Mouse (Mus musculus) liver, embryonic 13.5 days (tissue): ENCODE measurements around the gene Htr5a. TPM values are rescaled to one million over a fixed set of nuclear protein-coding genes. Genes with fewer than 3 reads are reported as not detected.

Source experiments
- ATAC-seq: fragments of 200-750 bp; cut with Nextera tagmentation; 2 replicates; pipeline ENCODE4 v1.8.0; 2017; ENCODE audit warnings: low read depth, mild to moderate bottlenecking, moderate number of reproducible peaks, moderate library complexity
- DNase-seq: peaks from one replicate; pipeline ENCODE4 v3.0.0; 2022
- H3K27ac ChIP-seq: fragments of 300-500 bp; sonication (generic); 2 replicates; pipeline ENCODE4 v1.5.1; 2015; ENCODE audit warnings: moderate library complexity, mild to moderate bottlenecking, inconsistent platforms
- H3K27me3 ChIP-seq: fragments of 300-500 bp; sonication (generic); 2 replicates; pipeline ENCODE4 v1.6.1; 2015; ENCODE audit warnings: mild to moderate bottlenecking, inconsistent platforms
- H3K36me3 ChIP-seq: fragments of 300-500 bp; sonication (generic); 2 replicates; pipeline ENCODE4 v1.6.1; 2015; ENCODE audit warnings: mild to moderate bottlenecking, inconsistent platforms
- H3K4me1 ChIP-seq: fragments of 300-500 bp; sonication (generic); replicated peaks from 2 replicates; pipeline ENCODE4 v1.6.1; 2015; ENCODE audit warnings: inconsistent platforms
- H3K4me2 ChIP-seq: fragments of 300-500 bp; sonication (generic); 2 replicates; pipeline ENCODE4 v1.6.1; 2015; ENCODE audit warnings: inconsistent platforms, mild to moderate bottlenecking, moderate library complexity
- H3K4me3 ChIP-seq: fragments of 300-500 bp; sonication (generic); replicated peaks from 2 replicates; pipeline ENCODE4 v1.5.1; 2015; ENCODE audit warnings: mild to moderate bottlenecking, inconsistent platforms
- H3K9ac ChIP-seq: fragments of 300-500 bp; sonication (generic); 2 replicates; pipeline ENCODE4 v1.6.1; 2015; ENCODE audit warnings: mild to moderate bottlenecking, inconsistent platforms
- H3K9me3 ChIP-seq: fragments of 300-500 bp; sonication (generic); replicated peaks from 2 replicates; pipeline ENCODE4 v1.6.1; 2016; ENCODE audit warnings: inconsistent platforms
- WGBS: fragments of 180-500 bp; shearing (Covaris S2); methylation state at CpG from one replicate; pipeline ENCODE4 v1.1.7; 2015; ENCODE audit not compliant: insufficient replicate concordance; 5-methylcytosine and 5-hydroxymethylcytosine counted together
- polyA plus RNA-seq: library from polyadenylated mRNA; unstranded; fragments of >200 nt; fragmentation: Nextera tagmentation; extraction: Ambion mirVana; gene quantifications from 2 replicates; pipeline ENCODE4 v1.2.1, GENCODE M21; 2015

Htr5a gene
- not detected in 2 replicates for polyA plus RNA-seq

- DNase-seq (no peak), ATAC-seq (no peak)
- no peak within 1 kb of the TSS for H3K4me3 ChIP-seq
- H3K9me3 ChIP-seq = no peaks in the 10 kb centered on the region
- H3K27me3 ChIP-seq = peaks cover 31% of the 10 kb centered on the region
- H3K4me1 ChIP-seq = no peaks in the 10 kb centered on the region
- H3K36me3 ChIP-seq = no peaks in the 10 kb centered on the region
- 5% methylated on average over 25 of the region's 25 CpGs for WGBS
- H3K27ac ChIP-seq = no peak within 1 kb of the TSS
- no peak within 1 kb of the TSS for H3K9ac ChIP-seq
- H3K4me2 ChIP-seq = no peak within 1 kb of the TSS
Observed at GRCm38 (mm10) chr5:27841701-27842295, at the start of gene Htr5a. Gene Htr5a, plus strand, starts transcription at chr5:27842149.

- Histone ChIP-seq H3K4me2 (peak overlapping the region; percentile 84), H3K36me3 (peaks cover 28% of the 10 kb centered on the region), H3K4me1 (peaks cover 32% of the 10 kb centered on the region), H3K9me3 (no peaks in the 10 kb centered on the region), H3K27me3 (0 out of 2 replicates have a peak, but pooled peaks cover 3% of the 10 kb centered on the region), H3K9ac (peak overlapping the region; percentile 99), H3K4me3 (peak overlapping the region; percentile 96), H3K27ac (peak overlapping the region; percentile 84)
- DNase-seq (no peak), ATAC-seq (no peak)
- 8% methylated on average over 8 of the region's 8 CpGs for WGBS
Observed at GRCm38 (mm10) chr5:27792173-27792470, 49.8 kb upstream of the Htr5a start.

GRCm38 (mm10) chr5:27792531-27793205 is 49.3 kb upstream of the Htr5a start:
- Histone ChIP-seq H3K9ac (peak overlapping the region; percentile 99), H3K9me3 (no peaks in the 10 kb centered on the region), H3K4me2 (peak overlapping the region; percentile 84), H3K27me3 (0 out of 2 replicates have a peak, but pooled peaks cover 3% of the 10 kb centered on the region), H3K36me3 (peaks cover 22% of the 10 kb centered on the region), H3K4me1 (peaks cover 32% of the 10 kb centered on the region), H3K27ac (peak overlapping the region; percentile 41), H3K4me3 (peak overlapping the region; percentile 96)
- ATAC-seq (no peak), DNase-seq (no peak)
- 32% methylated on average over 9 of the region's 9 CpGs for WGBS

- 0 out of 2 replicates have a peak, but pooled peaks cover 3% of the 10 kb centered on the region for H3K27me3 ChIP-seq
- WGBS = 14% methylated on average over 1 of the region's 1 CpGs
- DNase-seq (peak; percentile 66), ATAC-seq (no peak)
- H3K4me3 ChIP-seq = no peak overlapping the region
- no peak overlapping the region for H3K27ac ChIP-seq
- no peak overlapping the region for H3K9ac ChIP-seq
- H3K36me3 ChIP-seq = peaks cover 10% of the 10 kb centered on the region
- H3K9me3 ChIP-seq = no peaks in the 10 kb centered on the region
- peaks cover 30% of the 10 kb centered on the region for H3K4me1 ChIP-seq
- H3K4me2 ChIP-seq = no peak overlapping the region
Observed at GRCm38 (mm10) chr5:27793923-27794322, 48.0 kb upstream of the Htr5a start.

GRCm38 (mm10) chr5:27814282-27814681 is 27.7 kb upstream of the Htr5a start:
- 56% methylated on average over 2 of the region's 2 CpGs for WGBS

GRCm38 (mm10) chr5:27818840-27819672 is 22.9 kb upstream of the Htr5a start:
- Histone ChIP-seq H3K27ac (no peak overlapping the region), H3K4me3 (no peak overlapping the region), H3K9me3 (no peaks in the 10 kb centered on the region), H3K4me1 (no peaks in the 10 kb centered on the region), H3K9ac (no peak overlapping the region), H3K4me2 (no peak overlapping the region), H3K36me3 (no peaks in the 10 kb centered on the region), H3K27me3 (no peaks in the 10 kb centered on the region)
- 42% methylated on average over 3 of the region's 3 CpGs for WGBS
- no peak for ATAC-seq
- no peak for DNase-seq

More at GRCm38 (mm10) chr5:27814282-27814681, 27.7 kb upstream of the Htr5a start:
- Histone ChIP-seq H3K4me1 (no peaks in the 10 kb centered on the region), H3K36me3 (no peaks in the 10 kb centered on the region), H3K27ac (no peak overlapping the region), H3K9ac (no peak overlapping the region), H3K27me3 (no peaks in the 10 kb centered on the region), H3K4me3 (no peak overlapping the region), H3K9me3 (no peaks in the 10 kb centered on the region), H3K4me2 (no peak overlapping the region)
- DNase-seq (no peak), ATAC-seq (no peak)

GRCm38 (mm10) chr5:27821161-27821560 is 20.8 kb upstream of the Htr5a start:
- no peak for ATAC-seq

GRCm38 (mm10) chr5:27827971-27828370 is 14.0 kb upstream of the Htr5a start:
- no peaks in the 10 kb centered on the region for H3K9me3 ChIP-seq
- H3K4me3 ChIP-seq = no peak overlapping the region
- no peak for DNase-seq
- WGBS = 56% methylated on average over 7 of the region's 7 CpGs
- H3K36me3 ChIP-seq = no peaks in the 10 kb centered on the region
- H3K27me3 ChIP-seq = no peaks in the 10 kb centered on the region
- ATAC-seq = no peak
- H3K9ac ChIP-seq = no peak overlapping the region
- H3K27ac ChIP-seq = no peak overlapping the region
- H3K4me1 ChIP-seq = no peaks in the 10 kb centered on the region
- no peak overlapping the region for H3K4me2 ChIP-seq

More at GRCm38 (mm10) chr5:27821161-27821560, 20.8 kb upstream of the Htr5a start:
- Histone ChIP-seq H3K9ac (no peak overlapping the region), H3K36me3 (no peaks in the 10 kb centered on the region), H3K4me2 (no peak overlapping the region), H3K4me3 (no peak overlapping the region), H3K27ac (no peak overlapping the region), H3K27me3 (no peaks in the 10 kb centered on the region), H3K9me3 (no peaks in the 10 kb centered on the region), H3K4me1 (no peaks in the 10 kb centered on the region)
- DNase-seq = no peak
- WGBS = 65% methylated on average over 6 of the region's 6 CpGs

GRCm38 (mm10) chr5:27835096-27835495 is 6.9 kb upstream of the Htr5a start:
- Histone ChIP-seq H3K9me3 (no peaks in the 10 kb centered on the region), H3K9ac (no peak overlapping the region), H3K4me2 (no peak overlapping the region), H3K4me3 (no peak overlapping the region), H3K36me3 (no peaks in the 10 kb centered on the region), H3K27me3 (no peaks in the 10 kb centered on the region), H3K4me1 (no peaks in the 10 kb centered on the region), H3K27ac (no peak overlapping the region)
- no peak for ATAC-seq
- 61% methylated on average over 2 of the region's 2 CpGs for WGBS
- no peak for DNase-seq

GRCm38 (mm10) chr5:27838061-27838460 is 3.9 kb upstream of the Htr5a start:
- H3K4me2 ChIP-seq = no peak overlapping the region
- H3K36me3 ChIP-seq = no peaks in the 10 kb centered on the region
- H3K9me3 ChIP-seq = no peaks in the 10 kb centered on the region
- ATAC-seq (no peak), DNase-seq (no peak)
- H3K27ac ChIP-seq = no peak overlapping the region
- no peaks in the 10 kb centered on the region for H3K4me1 ChIP-seq
- no peak overlapping the region for H3K9ac ChIP-seq
- H3K27me3 ChIP-seq = peaks cover 27% of the 10 kb centered on the region
- no peak overlapping the region for H3K4me3 ChIP-seq
- WGBS = 35% methylated on average over 4 of the region's 4 CpGs

GRCm38 (mm10) chr5:27842671-27843320 is 847 bp downstream of the Htr5a start:
- ATAC-seq = no peak

More at GRCm38 (mm10) chr5:27842671-27843320, 847 bp downstream of the Htr5a start:
- Histone ChIP-seq H3K4me1 (no peaks in the 10 kb centered on the region), H3K36me3 (no peaks in the 10 kb centered on the region), H3K4me3 (no peak overlapping the region), H3K27ac (no peak overlapping the region), H3K9me3 (no peaks in the 10 kb centered on the region), H3K9ac (no peak overlapping the region), H3K27me3 (peaks cover 31% of the 10 kb centered on the region), H3K4me2 (no peak overlapping the region)
- no peak for DNase-seq
- 59% methylated on average over 28 of the region's 28 CpGs for WGBS
